Mouse (Mus musculus) cerebellum, adult 11 months (tissue): Measurements from ENCODE around the gene Tbx6.

Experiments
- DNase-seq: peaks from one replicate; pipeline ENCODE4 v3.0.0; 2022

Tbx6 gene

DNA sequence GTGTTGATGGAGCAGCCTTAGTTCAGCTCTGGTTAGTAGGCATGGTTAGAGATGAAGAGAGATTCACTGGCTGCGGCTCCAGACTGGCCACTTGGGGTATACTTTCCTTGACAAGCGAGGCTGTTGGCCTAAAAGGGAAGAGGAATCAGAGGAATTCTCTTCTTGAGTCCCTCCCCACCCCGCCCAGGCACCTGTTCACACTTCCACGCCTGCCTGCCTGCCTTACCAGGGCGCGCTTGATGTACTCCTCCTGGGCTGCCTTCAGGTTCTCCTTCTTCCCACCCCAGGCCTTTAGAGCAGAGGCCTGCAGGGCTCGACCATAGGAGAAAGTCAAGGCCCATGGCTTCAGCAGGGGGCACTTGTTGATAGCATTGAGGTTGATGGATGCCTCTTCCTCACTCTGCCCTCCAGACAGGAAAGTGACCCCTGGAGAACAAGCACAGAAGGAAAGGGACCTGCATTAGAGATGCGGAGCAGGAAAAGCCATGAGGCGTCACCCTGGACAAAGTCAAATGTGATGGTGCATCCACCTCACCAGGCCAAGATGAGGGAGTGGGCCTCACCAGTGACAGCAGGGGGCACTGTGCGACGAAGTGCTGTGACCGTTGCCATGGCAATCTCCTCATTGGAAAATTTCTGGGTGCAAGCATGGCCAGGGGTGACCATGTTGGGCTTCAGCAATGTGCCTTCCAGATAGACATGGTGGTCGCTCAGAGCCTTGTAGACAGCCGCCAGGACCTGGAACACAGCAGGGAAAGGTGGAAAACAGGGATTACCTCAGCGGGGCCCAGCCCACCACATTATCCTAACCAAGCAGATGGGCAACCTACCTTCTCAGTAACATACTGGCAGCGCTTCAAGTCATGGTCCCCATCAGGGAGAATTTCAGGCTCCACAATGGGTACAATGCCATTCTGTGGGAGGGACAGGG, 14.4 kb downstream of the Tbx6 start:
- no peak for DNase-seq

DNA sequence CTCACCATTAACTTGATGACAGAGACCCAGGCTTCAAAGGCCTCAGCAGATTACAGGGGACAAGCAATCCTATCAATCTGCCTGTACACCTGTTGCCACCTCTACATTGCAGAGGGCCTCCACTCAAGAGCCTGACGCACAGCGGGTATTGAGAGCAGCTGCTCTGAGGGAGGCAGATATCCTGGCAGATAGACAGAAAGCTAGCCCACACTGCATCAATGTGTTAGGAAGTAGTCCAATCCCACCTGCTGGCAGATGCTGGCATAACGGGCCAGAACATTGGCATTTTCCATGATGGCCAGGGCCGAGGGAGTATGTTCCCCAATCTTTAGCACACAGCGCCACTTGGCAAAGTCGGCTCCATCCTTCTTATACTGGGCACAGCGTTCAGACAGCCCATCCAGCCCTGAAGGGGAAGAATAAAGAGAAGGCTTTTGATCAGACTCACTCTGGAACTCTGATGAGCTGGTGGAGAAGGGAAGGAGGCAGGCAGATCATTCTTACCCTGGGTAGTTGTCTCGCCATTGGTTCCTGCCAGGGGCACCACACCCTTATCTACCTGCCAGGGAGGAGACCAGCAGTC, 15.2 kb downstream of the Tbx6 start:
- DNase-seq, result peak; percentile 64

DNA sequence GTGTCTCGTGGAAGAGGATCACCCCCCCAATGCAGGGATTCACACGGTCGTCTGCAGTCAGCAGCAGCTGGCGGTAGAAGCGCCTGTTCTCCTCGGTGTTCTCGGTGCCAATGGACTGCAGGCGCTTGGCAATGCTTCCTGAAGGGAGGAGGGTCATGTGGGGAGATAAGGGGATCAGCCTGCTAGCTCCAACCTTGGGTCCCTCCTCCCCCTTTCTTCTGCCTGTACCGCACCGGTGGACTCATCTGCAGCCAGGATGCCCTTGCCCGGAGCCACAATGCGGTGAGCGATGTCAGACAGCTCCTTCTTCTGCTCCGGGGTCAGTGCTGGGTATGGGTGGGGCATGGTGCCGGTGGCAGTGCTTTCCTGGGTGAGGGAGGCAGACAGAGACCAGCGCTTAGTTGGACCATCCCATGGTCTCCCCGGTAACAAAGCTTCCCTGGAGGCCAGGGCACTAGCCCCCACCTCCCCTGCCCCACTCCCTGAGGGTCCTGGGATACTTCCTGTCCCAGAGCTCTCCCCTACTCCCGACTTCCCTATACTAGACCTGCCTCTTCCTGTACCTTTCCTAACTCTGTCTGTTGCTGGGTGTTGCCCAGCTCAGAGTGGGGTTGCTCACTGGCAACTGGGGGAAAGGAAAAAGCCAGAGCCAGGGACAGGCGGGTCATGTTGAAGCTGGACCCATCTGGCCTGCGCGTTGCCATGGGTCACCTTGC, 16.3 kb downstream of the Tbx6 start, which contains the start of gene Fam57b:
TSS of gene Fam57b (plus strand) at position 258 of the 716 bp plus-strand sequence.
- DNase-seq, result peak; percentile 52

DNA sequence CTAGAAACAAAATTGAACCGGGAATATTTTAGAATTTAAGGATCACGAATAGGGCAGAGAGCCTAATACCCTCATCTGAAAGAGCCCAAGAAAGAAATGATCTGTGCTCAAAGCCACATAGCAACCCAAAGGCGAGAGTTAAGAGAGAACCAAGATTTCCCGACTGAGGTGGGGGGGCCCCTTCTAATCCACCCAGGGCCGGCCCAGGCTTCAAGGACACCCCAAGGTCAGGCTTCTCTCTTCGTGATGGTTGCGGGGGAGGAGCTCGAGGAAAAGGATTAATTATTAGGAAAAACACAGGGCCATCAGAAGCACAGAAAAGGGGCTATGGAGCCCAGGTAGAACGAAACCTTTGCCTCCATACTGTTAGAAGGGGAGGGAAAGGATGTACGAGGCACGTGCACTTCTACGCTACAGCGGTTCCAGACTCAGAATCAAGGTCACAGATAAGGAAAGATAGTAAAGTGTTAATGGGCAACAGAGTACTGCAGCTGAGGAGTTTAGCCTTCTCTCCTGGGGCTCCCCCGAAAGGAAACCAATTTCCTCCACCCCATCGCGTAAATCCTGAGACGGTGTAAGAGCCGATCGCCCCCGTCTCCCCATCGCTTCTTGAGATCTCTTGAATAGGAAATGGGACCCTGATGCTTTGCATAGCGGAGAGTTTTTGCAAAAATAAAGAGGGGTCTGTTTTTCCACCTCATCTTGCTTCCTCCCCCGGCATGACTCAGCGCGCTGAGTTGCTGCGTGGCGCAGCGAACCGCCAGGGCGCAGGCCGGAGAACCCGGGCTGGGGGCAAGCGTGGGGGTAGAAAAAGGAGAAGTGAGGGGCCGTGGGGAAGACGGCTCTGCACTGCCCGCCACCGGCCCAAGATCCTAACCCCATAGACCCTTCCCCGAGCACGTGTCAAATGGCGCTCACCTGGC, 17.1 kb downstream of the Tbx6 start:
- DNase-seq, result peak; percentile 49

DNA sequence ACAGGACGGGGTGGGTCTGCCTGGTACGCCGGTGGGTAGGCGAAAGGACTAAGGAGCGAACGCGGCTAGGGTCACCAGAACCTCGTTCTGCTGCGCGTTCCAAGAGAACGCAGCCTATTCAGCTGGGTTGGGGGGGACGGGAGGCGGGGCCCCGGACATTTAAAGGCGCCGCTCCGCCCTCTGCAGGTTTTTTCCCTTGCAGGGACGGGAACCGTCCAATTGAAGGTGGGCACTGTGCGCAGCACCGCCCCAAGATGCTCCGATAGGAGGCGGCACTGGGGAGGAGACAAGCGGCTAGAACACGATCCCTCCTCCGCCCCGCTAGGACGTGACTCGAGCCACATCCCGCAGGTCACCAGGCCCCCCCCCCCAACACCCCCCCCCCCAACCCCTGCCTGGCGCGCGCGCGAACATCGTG, 17.8 kb downstream of the Tbx6 start:
- peak; percentile 97 for DNase-seq

DNA sequence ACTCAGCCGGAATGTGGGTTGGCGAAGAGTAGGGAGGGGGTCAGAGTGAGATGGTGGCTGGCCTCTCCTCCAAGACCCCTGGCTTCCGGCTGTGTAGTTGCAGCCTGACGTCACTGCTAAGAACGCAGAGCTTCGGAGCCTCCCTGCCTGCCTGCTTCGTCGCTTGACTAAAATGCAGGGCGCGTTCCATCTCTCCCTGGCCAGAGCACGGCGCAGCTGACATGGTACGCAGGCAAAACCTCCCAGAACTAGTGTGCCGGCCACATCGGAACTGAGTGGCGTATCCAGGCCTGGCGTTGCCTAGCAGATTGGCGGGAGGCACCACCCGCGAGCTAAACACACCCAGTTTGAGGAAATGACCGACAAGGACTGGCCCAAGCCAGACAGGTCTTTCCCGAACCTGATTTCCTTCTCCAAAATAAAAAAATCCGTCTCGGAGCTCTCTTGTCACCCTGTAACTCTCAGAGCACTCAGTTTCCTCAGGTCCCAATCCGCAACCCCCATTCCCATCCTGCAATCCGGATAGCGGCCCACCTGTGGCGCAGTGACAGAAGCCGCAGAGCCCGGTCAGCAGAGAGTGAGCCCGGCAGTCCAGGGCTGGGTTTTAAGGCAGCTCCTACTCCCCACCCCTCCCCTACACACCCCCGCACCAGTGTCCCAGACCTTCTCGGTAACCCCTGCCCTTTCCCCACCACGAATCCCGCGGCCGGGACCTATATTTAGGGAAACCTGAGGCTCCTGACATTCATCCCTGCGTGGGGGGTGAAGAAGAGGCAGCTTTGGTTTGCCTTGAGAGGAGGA, 18.4 kb downstream of the Tbx6 start:
- peak; percentile 76 for DNase-seq

DNA sequence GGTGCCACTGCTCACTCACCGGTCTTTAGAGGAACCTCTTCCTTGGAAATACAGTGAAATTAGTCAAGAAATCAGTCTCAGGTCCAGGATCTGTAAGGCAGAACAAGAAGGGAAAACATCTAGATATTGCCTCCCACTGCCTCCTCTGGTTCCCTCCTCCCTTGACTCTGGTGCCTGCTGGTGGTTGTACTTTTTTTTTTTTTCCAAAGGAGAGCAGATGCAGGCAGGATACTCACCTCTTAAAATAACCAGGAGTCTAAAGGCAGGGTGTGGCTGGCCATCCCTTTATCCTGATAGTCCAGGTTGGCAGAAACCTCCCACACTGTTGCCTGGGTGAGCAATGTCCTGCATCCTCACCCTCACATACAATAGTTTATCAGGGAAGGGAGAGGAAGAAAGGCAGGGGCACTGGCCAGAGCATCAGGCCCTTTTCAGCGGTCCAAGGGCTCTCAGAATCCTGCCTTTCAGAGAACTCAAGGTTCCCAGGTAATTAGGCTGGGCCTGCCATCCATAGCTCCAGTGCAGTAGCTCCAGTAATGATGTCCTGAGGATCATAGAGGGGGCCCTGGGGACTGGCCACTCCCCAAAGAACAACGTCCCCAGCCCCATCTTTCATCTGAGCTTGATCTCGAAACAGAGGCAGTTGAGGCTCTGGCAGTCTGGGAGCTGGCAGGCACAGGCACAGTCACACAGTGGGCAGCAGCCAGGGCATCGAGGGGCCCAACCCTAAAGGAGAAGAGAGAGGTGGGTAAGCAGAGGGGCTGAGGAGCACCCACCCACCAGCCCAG, 19.2 kb downstream of the Tbx6 start:
- no peak for DNase-seq

DNA sequence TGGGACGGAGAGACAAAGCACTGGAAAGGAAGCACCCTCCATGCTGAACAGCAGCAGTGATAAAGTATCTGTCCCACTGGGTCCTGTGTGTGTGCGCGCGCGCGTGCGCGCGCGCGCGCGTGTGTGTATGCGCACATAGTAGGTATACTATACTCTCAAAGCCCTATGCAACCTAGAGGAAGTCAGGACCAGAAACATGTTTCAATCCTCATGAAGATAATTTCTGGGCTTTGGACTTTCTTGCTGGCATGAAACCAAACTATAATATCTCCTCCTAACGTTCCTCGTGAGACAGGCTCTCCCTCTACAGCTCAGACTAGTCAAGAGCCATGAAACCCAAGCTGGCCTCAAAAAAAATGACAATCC, 19.8 kb downstream of the Tbx6 start:
- no peak for DNase-seq

DNA sequence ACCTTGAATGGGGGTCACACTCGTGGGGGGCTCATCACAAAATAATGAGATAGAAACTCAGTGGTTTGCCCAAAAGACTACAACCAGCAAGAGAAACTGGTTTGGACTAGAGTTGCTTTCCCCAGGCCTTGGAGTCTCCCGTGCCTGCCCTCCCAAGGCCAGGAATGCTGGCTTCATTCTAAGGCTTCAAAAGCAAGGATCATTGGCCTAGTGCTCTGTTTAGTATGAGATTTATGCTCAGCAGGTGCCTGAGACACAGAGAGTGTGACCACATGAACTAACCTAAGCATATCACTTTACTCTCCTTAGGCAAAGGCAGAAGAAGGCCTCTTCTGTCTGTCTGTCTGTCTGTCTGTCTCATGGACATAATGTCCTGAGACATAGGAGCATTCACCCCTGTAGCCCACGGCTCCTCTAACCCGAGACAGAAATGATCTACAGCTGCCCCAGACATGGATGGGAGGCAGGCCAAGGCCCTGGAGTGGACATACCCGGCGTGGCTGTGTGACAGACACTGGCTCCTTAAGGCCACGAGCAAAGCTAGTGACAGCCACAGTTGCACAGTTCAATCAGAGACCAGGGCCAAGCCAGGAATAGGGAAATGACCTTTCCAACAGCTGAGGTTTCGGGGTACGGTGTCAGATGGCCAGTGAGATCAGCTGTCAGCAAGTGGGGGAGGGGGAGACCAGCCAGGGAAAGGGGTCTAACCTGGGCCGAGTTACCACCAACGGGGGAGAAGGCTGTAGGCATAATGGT, 21.0 kb downstream of the Tbx6 start:
- no peak for DNase-seq

DNA sequence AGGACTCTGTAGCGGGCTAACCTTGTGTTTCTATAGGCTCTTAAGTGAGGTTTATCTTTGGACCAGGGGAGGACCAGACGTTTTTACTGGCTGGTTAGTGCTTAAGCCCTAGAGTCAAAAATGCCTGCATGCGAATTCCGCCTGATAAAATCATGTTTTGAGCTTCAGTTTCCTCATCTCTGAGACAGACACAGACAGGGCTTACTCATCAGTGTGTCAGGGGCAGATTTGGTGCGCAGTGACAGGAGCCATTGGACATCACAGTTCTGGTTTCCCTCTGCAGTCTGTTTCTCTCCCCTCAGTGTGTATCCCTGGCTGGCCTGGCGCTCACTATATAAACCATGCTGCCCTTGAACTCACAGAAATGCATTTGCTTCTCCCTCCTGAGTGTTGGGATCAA, 21.9 kb downstream of the Tbx6 start:
- DNase-seq, result no peak

DNA sequence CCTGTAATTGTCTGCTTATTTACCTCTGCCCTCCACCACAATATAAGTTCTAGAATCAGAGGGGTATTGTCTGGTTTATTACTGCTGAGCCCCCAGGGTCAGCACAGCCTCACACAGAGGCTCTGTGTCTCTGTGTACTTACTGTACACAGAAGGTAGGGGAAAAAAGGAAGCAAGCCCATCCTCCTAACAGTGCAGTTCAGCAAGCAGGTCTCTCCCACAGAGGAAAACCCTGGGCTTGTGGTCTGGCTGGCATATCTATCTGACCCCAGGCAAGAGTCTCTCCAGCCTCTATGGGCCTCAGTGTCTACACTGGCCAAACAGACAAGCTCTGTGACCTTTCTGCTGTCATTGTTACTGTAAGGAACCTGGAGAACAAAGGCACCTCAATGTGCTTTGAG, 22.5 kb downstream of the Tbx6 start:
- no peak for DNase-seq

DNA sequence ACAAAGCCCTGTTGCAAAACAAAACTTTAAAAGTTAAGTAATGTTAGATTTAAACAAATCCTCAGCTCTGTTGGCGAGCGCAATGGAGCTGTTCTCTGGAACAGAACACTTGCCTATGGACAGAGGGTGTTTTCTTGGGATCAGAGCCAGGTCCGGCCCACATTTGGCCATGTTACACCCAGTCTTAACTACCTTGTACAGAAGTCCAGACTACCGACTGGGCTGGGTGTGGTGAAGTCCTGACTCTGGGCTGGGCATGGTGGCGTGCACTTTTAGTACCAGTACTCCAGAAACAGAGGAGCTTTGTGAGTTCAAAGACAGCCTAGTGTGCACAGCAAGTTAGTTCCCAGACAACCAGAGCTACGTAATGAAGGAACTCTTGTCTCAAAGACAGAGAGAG, 25.7 kb downstream of the Tbx6 start:
- DNase-seq, result no peak

DNA sequence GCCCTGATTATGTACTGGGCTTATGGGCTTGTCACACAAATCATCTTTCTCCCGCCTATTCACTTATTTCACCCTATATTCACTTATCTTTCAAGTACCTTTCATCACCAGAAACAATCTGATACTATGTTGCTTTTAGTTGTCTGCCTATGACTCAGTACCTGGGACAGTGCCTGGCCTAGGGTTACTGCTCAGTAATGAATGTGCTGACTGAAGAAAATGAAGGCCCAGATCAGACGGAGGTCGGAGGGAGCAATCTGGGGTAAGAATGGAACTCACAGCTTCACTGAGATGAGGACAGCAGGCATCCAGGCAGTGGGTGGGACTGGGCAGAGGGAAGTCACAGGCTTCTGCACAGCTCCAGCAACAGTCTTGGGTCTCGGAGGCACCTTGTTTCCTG, 26.1 kb downstream of the Tbx6 start:
- DNase-seq, result no peak

DNA sequence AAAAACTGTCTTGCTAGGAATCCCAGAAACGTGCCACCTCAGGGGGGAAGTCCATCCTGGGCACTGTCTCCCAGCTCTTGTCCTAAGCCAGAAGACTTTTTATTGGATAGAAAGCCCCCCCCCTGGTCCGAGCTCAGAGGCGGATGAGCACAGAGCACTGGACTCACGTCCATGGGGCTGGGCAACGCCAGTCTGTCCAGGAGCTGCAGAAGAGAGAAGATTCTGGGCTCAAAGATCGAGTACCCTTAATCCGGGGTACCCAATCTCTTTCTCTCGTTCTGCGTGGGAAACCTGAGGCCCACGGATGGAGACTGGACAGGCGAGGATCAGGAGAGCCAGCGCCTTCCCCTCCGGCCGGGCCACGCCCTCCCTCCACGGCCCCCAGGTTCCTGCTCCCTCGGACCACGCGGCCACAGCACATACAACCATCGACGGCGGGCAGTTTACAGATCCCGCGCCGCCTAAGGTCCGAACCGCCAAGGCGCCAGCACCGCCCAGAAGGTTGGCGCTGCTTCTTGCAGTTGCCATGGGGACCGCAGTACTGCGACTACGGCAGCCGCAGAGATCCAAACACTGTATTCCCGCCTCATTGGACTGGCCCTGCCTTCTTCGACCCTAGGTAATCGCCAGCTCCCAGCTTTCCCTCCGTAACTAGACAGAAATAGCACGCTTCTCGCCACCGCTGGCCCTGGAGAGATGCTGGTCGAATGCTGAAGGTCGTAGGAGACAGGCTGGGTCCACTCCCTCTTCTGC, 27.6 kb downstream of the Tbx6 start:
- peak; percentile 85 for DNase-seq

DNA sequence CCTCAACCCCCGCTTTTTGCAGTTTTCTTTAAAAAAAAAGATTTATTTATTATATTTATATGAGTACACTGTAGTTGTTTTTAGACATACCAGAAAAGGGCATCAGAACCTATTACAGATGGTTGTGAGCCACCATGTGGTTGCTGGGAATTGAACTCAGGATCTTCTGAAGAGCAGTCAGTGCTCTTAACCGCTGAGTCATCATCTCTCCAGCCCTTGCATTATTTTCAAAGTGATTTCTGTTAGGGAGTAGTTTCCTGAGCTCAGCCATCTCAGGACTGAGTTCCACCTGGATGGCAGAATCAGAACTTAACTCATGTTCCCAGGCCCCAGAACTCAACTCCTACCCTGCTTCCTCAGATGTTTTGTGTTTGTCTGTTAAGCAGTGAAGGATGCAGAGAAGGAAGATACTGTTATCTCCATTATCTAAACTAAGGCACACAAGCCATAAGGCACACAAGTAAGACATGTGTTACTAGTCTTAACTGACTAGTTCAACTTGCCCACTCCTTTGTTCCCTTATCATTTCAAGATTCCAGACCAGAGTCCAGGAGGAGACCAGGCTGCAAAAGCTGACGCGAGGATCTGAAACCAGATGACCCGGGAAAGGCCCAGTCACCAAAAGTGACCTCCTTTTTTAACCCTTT, 28.6 kb downstream of the Tbx6 start:
- DNase-seq, result no peak

DNA sequence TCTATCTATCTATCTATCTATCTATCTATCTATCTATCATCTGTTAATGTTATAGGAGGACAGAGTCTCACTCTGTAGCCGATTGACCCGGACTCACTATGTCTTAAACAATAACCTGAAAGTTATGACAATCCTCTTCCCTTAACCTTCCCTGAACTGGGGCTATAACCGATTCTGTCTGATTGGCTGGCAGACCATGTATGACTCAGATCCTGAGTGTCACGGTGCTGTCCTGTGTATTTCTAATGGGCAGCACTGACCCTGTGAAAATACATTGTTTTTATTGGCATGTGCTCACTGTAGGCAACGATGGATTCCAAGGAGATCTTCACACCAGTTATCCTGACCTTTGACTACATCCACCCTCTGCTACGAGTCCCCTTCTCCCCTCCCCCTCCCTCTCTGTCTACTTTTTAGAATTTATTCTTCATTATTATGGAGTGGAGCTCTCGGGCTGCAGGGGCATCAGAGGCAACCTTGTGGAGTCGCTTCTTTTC, 34.5 kb downstream of the Tbx6 start:
- no peak for DNase-seq

DNA sequence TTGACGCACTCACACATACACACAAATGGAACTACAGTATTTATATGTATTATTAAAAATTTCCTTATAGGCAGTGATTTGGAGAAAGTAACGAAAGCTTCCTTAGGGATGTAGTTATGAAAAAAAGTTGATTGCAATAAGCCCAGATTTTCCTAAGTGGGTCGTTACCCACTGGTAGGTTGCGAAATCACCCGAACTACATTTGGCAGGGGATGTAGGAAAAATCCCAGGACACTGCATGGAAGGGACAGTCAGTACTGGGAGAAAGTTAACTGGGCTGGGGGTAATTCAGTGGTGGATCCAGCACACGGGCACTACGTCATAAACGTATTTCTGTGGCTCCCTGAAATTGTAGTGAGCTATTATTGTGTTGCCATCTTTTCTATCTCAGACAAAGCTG, 35.2 kb downstream of the Tbx6 start:
- DNase-seq, result no peak

DNA sequence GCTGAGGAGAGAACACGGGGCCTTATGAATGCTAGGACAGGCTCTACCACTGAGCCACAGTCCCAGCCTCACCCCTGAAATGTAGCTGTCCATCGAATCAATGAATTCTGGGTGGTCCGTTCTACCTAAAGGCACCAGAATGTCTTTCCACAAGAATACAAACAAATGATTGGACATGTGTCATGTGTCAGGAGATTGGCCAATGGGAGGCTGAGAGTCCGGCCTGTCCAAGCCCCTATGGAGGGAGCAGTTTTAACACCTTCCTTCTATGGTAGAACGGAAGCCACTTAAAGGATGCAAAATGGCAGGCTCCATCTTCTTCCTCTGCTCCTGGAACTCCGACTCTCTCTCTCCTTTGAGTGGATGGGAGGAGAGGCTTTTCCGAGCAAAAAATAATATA, 36.3 kb downstream of the Tbx6 start:
- no peak for DNase-seq

DNA sequence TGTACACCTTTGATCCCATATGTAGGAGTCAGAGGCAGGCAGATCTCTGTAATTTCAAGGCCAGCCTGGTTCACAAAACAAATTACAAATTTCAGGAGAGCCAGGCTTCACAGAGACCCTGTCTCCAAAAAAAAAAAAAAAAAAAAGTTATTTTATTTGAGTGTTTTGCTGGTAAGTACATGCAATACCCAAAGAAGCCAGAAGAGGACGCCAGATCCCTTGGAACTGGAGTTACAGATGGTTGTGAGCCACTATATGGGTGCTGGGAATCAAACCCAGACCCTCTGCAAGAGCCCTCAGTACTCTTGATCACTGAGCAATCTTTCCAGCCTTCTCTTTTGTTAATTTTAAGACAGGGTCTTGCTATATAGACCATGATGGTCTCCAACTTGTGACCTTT, 37.5 kb downstream of the Tbx6 start:
- no peak for DNase-seq
